Mouse (Mus musculus): ENCODE results near the gene Hmgb2.

Gene Hmgb2

GRCm38 (mm10) chr8:57547581-57547980, 35.9 kb downstream of the Hmgb2 start:
- ATAC-seq (ENCODE audit: insufficient number of reproducible peaks, low FRiP score, low TSS enrichment), result no peak

- no peak for ATAC-seq (ENCODE audit: insufficient number of reproducible peaks, low FRiP score, low TSS enrichment)
Measured at GRCm38 (mm10) chr8:57552102-57553032, 40.7 kb downstream of the Hmgb2 start.

- peak; percentile 74 for ATAC-seq (ENCODE audit: insufficient number of reproducible peaks, low FRiP score, low TSS enrichment)
Measured at GRCm38 (mm10) chr8:57560926-57561325, 49.2 kb downstream of the Hmgb2 start.

- ATAC-seq (ENCODE audit: insufficient number of reproducible peaks, low FRiP score, low TSS enrichment), result no peak
Measured at GRCm38 (mm10) chr8:57562741-57563140, 51.0 kb downstream of the Hmgb2 start.

GRCm38 (mm10) chr8:57563726-57564125, 52.0 kb downstream of the Hmgb2 start:
- ATAC-seq (ENCODE audit: insufficient number of reproducible peaks, low FRiP score, low TSS enrichment), result no peak

- ATAC-seq (ENCODE audit: insufficient number of reproducible peaks, low FRiP score, low TSS enrichment), result no peak
Measured at GRCm38 (mm10) chr8:57565039-57565438, 53.3 kb downstream of the Hmgb2 start.

Data from cerebellum, adult (tissue).